Mouse (Mus musculus) bone marrow macrophage, adult 2 months (primary cell): ENCODE data around the gene Atad2b.
"Not testable (repeated sequence)": the region's sequence is repeated elsewhere in the genome, so short reads cannot be mapped to it uniquely, and the experiment has no call there.

Experiments used
- CTCF ChIP-seq: IDR thresholded peaks from 2 replicates; pipeline ENCODE4 v1.5.1; 2012; ENCODE audit warnings: low read depth, mild to moderate bottlenecking, low read length, moderate library complexity
- POLR2A ChIP-seq: IDR thresholded peaks from 2 replicates; pipeline ENCODE4 v1.6.1; 2012; ENCODE audit warnings: mild to moderate bottlenecking, low read depth, low read length, borderline replicate concordance

DNA sequence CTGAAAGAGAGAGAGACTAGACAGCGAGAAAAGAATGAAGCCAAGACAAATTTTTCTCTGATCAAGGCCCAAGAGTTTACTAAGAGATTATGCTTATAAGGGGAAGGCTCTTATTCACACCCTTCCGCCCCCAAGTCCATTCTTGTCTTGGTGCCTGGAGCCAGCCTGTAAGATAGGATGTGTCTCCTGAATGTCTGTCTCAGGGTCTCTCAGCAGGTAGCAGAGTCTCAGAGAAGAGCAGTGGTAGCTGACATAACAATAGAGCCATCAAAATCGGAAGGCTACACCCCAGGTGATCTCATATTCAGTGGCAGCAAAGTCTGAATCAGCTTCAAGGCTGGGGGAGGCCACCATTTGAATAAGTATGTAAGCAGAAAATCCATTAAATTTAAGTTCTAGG, 88.6 kb downstream of the Atad2b start:
- TF ChIP-seq CTCF, POLR2A: not testable (repeated sequence)
